Mouse (Mus musculus) midbrain, embryonic 13.5 days (tissue): ENCODE results near the gene Pak3. TPM values are rescaled to one million over a fixed set of nuclear protein-coding genes. Genes with fewer than 3 reads are reported as not detected.
A peak's percentile ranks its signal among the peaks of the same experiment; 100 is the strongest.
"Not testable (repeated sequence)": the region's sequence is repeated elsewhere in the genome, so short reads cannot be mapped to it uniquely, and the experiment has no call there.

Source experiments
- ATAC-seq: fragments of 200-750 bp; cut with Nextera tagmentation; 2 replicates; pipeline ENCODE4 v1.8.0; 2017; ENCODE audit warnings: mild to moderate bottlenecking, moderate TSS enrichment, moderate library complexity
- H3K27ac ChIP-seq: fragments of 300-500 bp; sonication (generic); 2 replicates; pipeline ENCODE4 v1.5.1; 2015; ENCODE audit warnings: inconsistent platforms, mild to moderate bottlenecking, moderate library complexity
- H3K27me3 ChIP-seq: fragments of 300-500 bp; sonication (generic); 2 replicates; pipeline ENCODE4 v1.6.1; 2015; ENCODE audit warnings: mild to moderate bottlenecking, inconsistent platforms
- H3K36me3 ChIP-seq: fragments of 300-500 bp; sonication (generic); 2 replicates; pipeline ENCODE4 v1.6.1; 2015; ENCODE audit warnings: mild to moderate bottlenecking, inconsistent platforms
- H3K4me1 ChIP-seq: fragments of 300-500 bp; sonication (generic); replicated peaks from 2 replicates; pipeline ENCODE4 v1.6.1; 2015; ENCODE audit warnings: inconsistent platforms
- H3K4me2 ChIP-seq: fragments of 300-500 bp; sonication (generic); replicated peaks from 2 replicates; pipeline ENCODE4 v1.6.1; 2015; ENCODE audit warnings: moderate library complexity, mild to moderate bottlenecking, inconsistent platforms
- H3K4me3 ChIP-seq: fragments of 300-500 bp; sonication (generic); replicated peaks from 2 replicates; pipeline ENCODE4 v1.5.1; 2015; ENCODE audit warnings: mild to moderate bottlenecking, inconsistent platforms
- H3K9ac ChIP-seq: fragments of 300-500 bp; sonication (generic); replicated peaks from 2 replicates; pipeline ENCODE4 v1.6.1; 2015; ENCODE audit warnings: mild to moderate bottlenecking, inconsistent platforms
- H3K9me3 ChIP-seq: fragments of 300-500 bp; sonication (generic); 2 replicates; pipeline ENCODE4 v1.6.1; 2016; ENCODE audit warnings: mild to moderate bottlenecking, inconsistent platforms
- WGBS: fragments of 180-500 bp; shearing (Covaris S2); methylation state at CpG from one replicate; pipeline ENCODE4 v1.1.7; 2015; 5-methylcytosine and 5-hydroxymethylcytosine counted together
- polyA plus RNA-seq: library from polyadenylated mRNA; unstranded; fragments of >200 nt; fragmentation: Nextera tagmentation; extraction: Ambion mirVana; gene quantifications from 2 replicates; pipeline ENCODE4 v1.2.1, GENCODE M21; 2015

Gene Pak3
- polyA plus RNA-seq = 164 and 171 TPM in 2 replicates

- Histone ChIP-seq H3K27me3 (peaks cover 7% of the 10 kb centered on the region; the same call in 1 of the 2 replicates), H3K36me3 (no peaks in the 10 kb centered on the region)
Observed at GRCm38 (mm10) chrX:143518168-143518901, at the start of gene Pak3. TSS of gene Pak3 (plus strand) at chrX:143518591.

GRCm38 (mm10) chrX:143482866-143483265 is 35.5 kb upstream of the Pak3 start:
- Histone ChIP-seq H3K36me3 (no peaks in the 10 kb centered on the region), H3K27me3 (no peaks in the 10 kb centered on the region), H3K4me2 (no peak overlapping the region), H3K27ac (no peak overlapping the region), H3K9me3 (peaks cover 3% of the 10 kb centered on the region; the same call in 1 of the 2 replicates), H3K4me1 (no peaks in the 10 kb centered on the region), H3K4me3 (no peak overlapping the region), H3K9ac (no peak overlapping the region)
- ATAC-seq = peak; percentile 100
- 79% methylated on average over 3 of the region's 3 CpGs for WGBS

More at GRCm38 (mm10) chrX:143518168-143518901, at the start of gene Pak3:
- peak within 1 kb of the TSS; percentile 48 for H3K4me3 ChIP-seq
- peaks cover 8% of the 10 kb centered on the region; the same call in 1 of the 2 replicates for H3K4me1 ChIP-seq
- peak within 1 kb of the TSS; percentile 54 for H3K4me2 ChIP-seq
- H3K9me3 ChIP-seq = no peaks in the 10 kb centered on the region
- WGBS = 26% methylated on average over 23 of the region's 23 CpGs
- peak; percentile 94 for ATAC-seq
- H3K27ac ChIP-seq = peak within 1 kb of the TSS; percentile 95
- peak within 1 kb of the TSS; percentile 75 for H3K9ac ChIP-seq

- Histone ChIP-seq H3K27me3 (peaks cover 22% of the 10 kb centered on the region; the same call in 1 of the 2 replicates), H3K4me1 (no peaks in the 10 kb centered on the region), H3K36me3 (no peaks in the 10 kb centered on the region), H3K27ac (no peak overlapping the region), H3K9ac (no peak overlapping the region), H3K4me2 (no peak overlapping the region), H3K9me3 (no peaks in the 10 kb centered on the region), H3K4me3 (no peak overlapping the region)
- no peak for ATAC-seq
- 61% methylated on average over 4 of the region's 4 CpGs for WGBS
Observed at GRCm38 (mm10) chrX:143501053-143501695, 17.2 kb upstream of the Pak3 start.

GRCm38 (mm10) chrX:143501776-143502365 is 16.5 kb upstream of the Pak3 start:
- Histone ChIP-seq H3K4me1 (no peaks in the 10 kb centered on the region), H3K9me3 (no peaks in the 10 kb centered on the region), H3K4me3 (no peak overlapping the region), H3K36me3 (no peaks in the 10 kb centered on the region), H3K9ac (no peak overlapping the region), H3K27ac (no peak overlapping the region), H3K27me3 (peaks cover 18% of the 10 kb centered on the region; the same call in 1 of the 2 replicates), H3K4me2 (no peak overlapping the region)
- WGBS = 79% methylated on average over 5 of the region's 5 CpGs
- ATAC-seq = no peak

- Histone ChIP-seq H3K4me2 (peak overlapping the region; percentile 54), H3K9me3 (no peaks in the 10 kb centered on the region), H3K27me3 (peaks cover 13% of the 10 kb centered on the region; the same call in 1 of the 2 replicates), H3K4me3 (peak overlapping the region; percentile 48), H3K36me3 (no peaks in the 10 kb centered on the region), H3K4me1 (peaks cover 8% of the 10 kb centered on the region; the same call in 1 of the 2 replicates), H3K27ac (peak overlapping the region; percentile 95), H3K9ac (peak overlapping the region; percentile 75)
- 12% methylated on average over 7 of the region's 7 CpGs for WGBS
- peak; percentile 85 for ATAC-seq
Observed at GRCm38 (mm10) chrX:143518917-143519316, 526 bp downstream of the Pak3 start.

GRCm38 (mm10) chrX:143519454-143519853 is 1.1 kb downstream of the Pak3 start:
- peaks cover 13% of the 10 kb centered on the region; the same call in 1 of the 2 replicates for H3K27me3 ChIP-seq
- not testable (repeated sequence) for ATAC-seq, H3K36me3 ChIP-seq, H3K4me1 ChIP-seq, H3K9me3 ChIP-seq, H3K27ac ChIP-seq, H3K9ac ChIP-seq
- H3K4me3 ChIP-seq = peak overlapping the region; percentile 48
- peak overlapping the region; percentile 54 for H3K4me2 ChIP-seq
- WGBS = 67% methylated on average over 4 of the region's 5 CpGs

- H3K27ac ChIP-seq = no peak overlapping the region
Observed at GRCm38 (mm10) chrX:143520195-143520594, 1.8 kb downstream of the Pak3 start.

GRCm38 (mm10) chrX:143532331-143532730 is 13.9 kb downstream of the Pak3 start:
- peaks cover 23% of the 10 kb centered on the region; the same call in 1 of the 2 replicates for H3K27me3 ChIP-seq
- no peaks in the 10 kb centered on the region for H3K36me3 ChIP-seq
- WGBS = 86% methylated on average over 3 of the region's 3 CpGs
- H3K4me1 ChIP-seq = no peaks in the 10 kb centered on the region
- no peaks in the 10 kb centered on the region for H3K9me3 ChIP-seq
- no peak for ATAC-seq
- no peak overlapping the region for H3K27ac ChIP-seq
- no peak overlapping the region for H3K4me3 ChIP-seq
- H3K9ac ChIP-seq = no peak overlapping the region
- no peak overlapping the region for H3K4me2 ChIP-seq

More at GRCm38 (mm10) chrX:143520195-143520594, 1.8 kb downstream of the Pak3 start:
- Histone ChIP-seq H3K9me3 (no peaks in the 10 kb centered on the region), H3K27me3 (peaks cover 13% of the 10 kb centered on the region; the same call in 1 of the 2 replicates), H3K4me2 (peak overlapping the region; percentile 54), H3K4me1 (peaks cover 8% of the 10 kb centered on the region; the same call in 1 of the 2 replicates), H3K9ac (no peak overlapping the region), H3K4me3 (peak overlapping the region; percentile 48), H3K36me3 (no peaks in the 10 kb centered on the region)
- 26% methylated on average over 1 of the region's 1 CpGs for WGBS
- peak; percentile 49 for ATAC-seq

GRCm38 (mm10) chrX:143533574-143533973 is 15.2 kb downstream of the Pak3 start:
- Histone ChIP-seq H3K36me3 (no peaks in the 10 kb centered on the region), H3K4me2 (no peak overlapping the region), H3K4me3 (no peak overlapping the region), H3K9me3 (no peaks in the 10 kb centered on the region), H3K27ac (no peak overlapping the region), H3K9ac (no peak overlapping the region), H3K4me1 (no peaks in the 10 kb centered on the region), H3K27me3 (peaks cover 19% of the 10 kb centered on the region; the same call in 1 of the 2 replicates)
- WGBS = 49% methylated on average over 3 of the region's 3 CpGs
- peak; percentile 58; the same call in 1 of the 2 replicates for ATAC-seq

GRCm38 (mm10) chrX:143542756-143543155 is 24.4 kb downstream of the Pak3 start:
- Histone ChIP-seq H3K27ac (peak overlapping the region; percentile 77), H3K4me2 (no peak overlapping the region), H3K4me1 (peaks cover 5% of the 10 kb centered on the region; the same call in 1 of the 2 replicates), H3K9ac (no peak overlapping the region), H3K9me3 (no peaks in the 10 kb centered on the region), H3K36me3 (no peaks in the 10 kb centered on the region), H3K4me3 (no peak overlapping the region), H3K27me3 (peaks cover 12% of the 10 kb centered on the region; the same call in 1 of the 2 replicates)
- WGBS = 27% methylated on average over 2 of the region's 2 CpGs
- 0 out of 2 replicates have a peak, but pooled peaks have one; percentile 60 for ATAC-seq

- H3K4me3 ChIP-seq = no peak overlapping the region
- peaks cover 12% of the 10 kb centered on the region; the same call in 1 of the 2 replicates for H3K27me3 ChIP-seq
- H3K36me3 ChIP-seq = no peaks in the 10 kb centered on the region
- peak overlapping the region; percentile 77 for H3K27ac ChIP-seq
- H3K4me1 ChIP-seq = peaks cover 5% of the 10 kb centered on the region; the same call in 1 of the 2 replicates
- ATAC-seq = peak; percentile 99
- no peak overlapping the region for H3K9ac ChIP-seq
- 40% methylated on average over 7 of the region's 7 CpGs for WGBS
- no peak overlapping the region for H3K4me2 ChIP-seq
- H3K9me3 ChIP-seq = no peaks in the 10 kb centered on the region
Observed at GRCm38 (mm10) chrX:143543186-143543793, 24.9 kb downstream of the Pak3 start.
